Mouse (Mus musculus) liver, embryonic 14.5 days (tissue): ENCODE measurements around the gene Pced1b. TPM values are rescaled to one million over a fixed set of nuclear protein-coding genes. Genes with fewer than 3 reads are reported as not detected.

Experiments
- ATAC-seq: fragments of 200-750 bp; cut with Nextera tagmentation; 2 replicates; pipeline ENCODE4 v1.8.0; 2017; ENCODE audit warnings: moderate number of reproducible peaks, mild to moderate bottlenecking, moderate library complexity; ENCODE audit not compliant: insufficient read depth
- DNase-seq, 3 experiments: peaks; one replicate each; pipeline ENCODE4 v3.0.0-alpha.2; 2012 to 2013; ENCODE audit warnings: low read depth in 3 of 3, low spot score in 3 of 3
- H3K27ac ChIP-seq: fragments of 300-500 bp; sonication (generic); 2 replicates; pipeline ENCODE4 v1.5.1; 2014; ENCODE audit warnings: moderate library complexity, mild to moderate bottlenecking, control low read depth, inconsistent platforms
- H3K27me3 ChIP-seq: fragments of 300-500 bp; sonication (generic); 2 replicates; pipeline ENCODE4 v1.6.1; 2014; ENCODE audit warnings: mild to moderate bottlenecking, low read length, moderate library complexity; ENCODE audit not compliant: control insufficient read depth, insufficient read depth
- H3K36me3 ChIP-seq: fragments of 300-500 bp; sonication (generic); replicated peaks from 2 replicates; pipeline ENCODE4 v1.6.1; 2014; ENCODE audit warnings: low read depth; ENCODE audit not compliant: control insufficient read depth, insufficient read depth
- H3K4me1 ChIP-seq, 2 experiments: fragments of 200-500 bp in 1 of 2; fragments of 300-500 bp in 1 of 2; sonication (generic) in 1 of 2; replicated peaks; 2 replicates each; pipeline ENCODE4 v1.6.1; 2012 to 2014; ENCODE audit warnings: antibody characterized with exemption in 1 of 2, inconsistent platforms in 1 of 2, low read length in 1 of 2; ENCODE audit not compliant: control insufficient read depth in 2 of 2, insufficient read depth in 2 of 2
- H3K4me2 ChIP-seq: fragments of 300-500 bp; sonication (generic); 2 replicates; pipeline ENCODE4 v1.6.1; 2014; ENCODE audit warnings: low read depth, mild to moderate bottlenecking, control low read depth, moderate library complexity
- H3K4me3 ChIP-seq, 2 experiments: fragments of 200-500 bp in 1 of 2; fragments of 300-500 bp in 1 of 2; sonication (generic) in 1 of 2; 2 replicates each; pipeline ENCODE4 v1.5.1; 2012 to 2014; ENCODE audit warnings: low read depth in 2 of 2, low read length in 2 of 2, mild to moderate bottlenecking in 2 of 2, control low read depth in 1 of 2, inconsistent platforms in 1 of 2, moderate library complexity in 1 of 2; ENCODE audit not compliant: insufficient read depth in 1 of 2
- H3K9ac ChIP-seq: fragments of 300-500 bp; sonication (generic); replicated peaks from 2 replicates; pipeline ENCODE4 v1.6.1; 2014; ENCODE audit warnings: mild to moderate bottlenecking, control low read depth, moderate library complexity
- H3K9me3 ChIP-seq: fragments of 300-500 bp; sonication (generic); 2 replicates; pipeline ENCODE4 v1.6.1; 2016; ENCODE audit warnings: low read length, mixed read lengths; ENCODE audit not compliant: control insufficient read depth
- CTCF ChIP-seq: IDR thresholded peaks from 2 replicates; pipeline ENCODE4 v1.5.1; 2016; ENCODE audit warnings: antibody characterized with exemption, low read depth, control low read depth
- EP300 ChIP-seq: IDR thresholded peaks from 2 replicates; pipeline ENCODE4 v1.6.1; 2016; ENCODE audit warnings: antibody characterized with exemption, low read depth
- WGBS: fragments of 180-500 bp; shearing (Covaris S2); extraction: QIAGEN DNeasy Blood & Tissue Kit; methylation state at CpG from one replicate; pipeline ENCODE4 v1.1.7; 2014; ENCODE audit not compliant: insufficient replicate concordance; 5-methylcytosine and 5-hydroxymethylcytosine counted together
- polyA plus RNA-seq, 2 experiments: library from polyadenylated mRNA; depleted of rRNA in 1 of 2; stranded (reverse) in 1 of 2; unstranded in 1 of 2; fragments of >200 nt; fragmentation: Nextera tagmentation in 1 of 2; extraction: Ambion mirVana in 1 of 2; gene quantifications; 2 replicates each; pipeline versions ENCODE4 v1.2.1 to v1.2.3; 2012 to 2014

Gene Pced1b
- polyA plus RNA-seq, 2 experiments: 5.7 to 8.2 TPM

GRCm38 (mm10) chr15:97311211-97311610, 64.3 kb downstream of the Pced1b start:
- Histone ChIP-seq H3K9me3 (no peaks in the 10 kb centered on the region), H3K36me3 (no peaks in the 10 kb centered on the region), H3K9ac (no peak overlapping the region), H3K27me3 (no peaks in the 10 kb centered on the region), H3K4me2 (no peak overlapping the region), H3K27ac (no peak overlapping the region), H3K4me1 (no peaks in the 10 kb centered on the region), H3K4me3 (no peak overlapping the region)
- TF ChIP-seq CTCF (no peak), EP300 (no peak)
- 51% methylated on average over 7 of the region's 7 CpGs for WGBS
- DNase-seq: no peak
- no peak for ATAC-seq

- Histone ChIP-seq H3K27ac (no peak overlapping the region), H3K9me3 (no peaks in the 10 kb centered on the region), H3K4me1 (no peaks in the 10 kb centered on the region), H3K36me3 (no peaks in the 10 kb centered on the region), H3K4me3 (no peak overlapping the region), H3K9ac (no peak overlapping the region), H3K27me3 (no peaks in the 10 kb centered on the region), H3K4me2 (no peak overlapping the region)
- DNase-seq (peak in 1 of 3 experiments; percentile 11), ATAC-seq (no peak)
- TF ChIP-seq EP300: no peak
- no peak for TF ChIP-seq CTCF
- 17% methylated on average over 8 of the region's 8 CpGs for WGBS
These were observed 65.0 kb downstream of the Pced1b start for GRCm38 (mm10) chr15:97311937-97312336.

- no peak for ATAC-seq
These were observed 68.0 kb downstream of the Pced1b start for GRCm38 (mm10) chr15:97314720-97315421.

GRCm38 (mm10) chr15:97315422-97315757, 68.5 kb downstream of the Pced1b start:
- no peak overlapping the region for H3K9ac ChIP-seq
- no peaks in the 10 kb centered on the region for H3K27me3 ChIP-seq
- 43% methylated on average over 9 of the region's 9 CpGs for WGBS
- ATAC-seq (no peak), DNase-seq (no peak)
- H3K36me3 ChIP-seq: no peaks in the 10 kb centered on the region
- H3K9me3 ChIP-seq: no peaks in the 10 kb centered on the region
- H3K4me3 ChIP-seq: no peak overlapping the region
- no peak overlapping the region for H3K4me2 ChIP-seq
- no peak overlapping the region for H3K27ac ChIP-seq
- TF ChIP-seq CTCF (no peak), EP300 (no peak)
- H3K4me1 ChIP-seq: no peaks in the 10 kb centered on the region

More at GRCm38 (mm10) chr15:97314720-97315421, 68.0 kb downstream of the Pced1b start:
- H3K27me3 ChIP-seq: no peaks in the 10 kb centered on the region
- H3K4me1 ChIP-seq: no peaks in the 10 kb centered on the region
- no peak for DNase-seq
- H3K9ac ChIP-seq: no peak overlapping the region
- H3K4me3 ChIP-seq: no peak overlapping the region
- no peaks in the 10 kb centered on the region for H3K9me3 ChIP-seq
- H3K36me3 ChIP-seq: no peaks in the 10 kb centered on the region
- no peak overlapping the region for H3K4me2 ChIP-seq
- TF ChIP-seq CTCF (no peak), EP300 (no peak)
- no peak overlapping the region for H3K27ac ChIP-seq
- WGBS: 68% methylated on average over 14 of the region's 14 CpGs

- Histone ChIP-seq H3K36me3 (no peaks in the 10 kb centered on the region), H3K27ac (no peak overlapping the region), H3K9me3 (no peaks in the 10 kb centered on the region), H3K4me3 (no peak overlapping the region), H3K9ac (no peak overlapping the region), H3K4me2 (no peak overlapping the region), H3K27me3 (no peaks in the 10 kb centered on the region), H3K4me1 (no peaks in the 10 kb centered on the region)
- 79% methylated on average over 21 of the region's 21 CpGs for WGBS
- DNase-seq (no peak), ATAC-seq (no peak)
- no peak for TF ChIP-seq CTCF
- no peak for TF ChIP-seq EP300
These were observed 71.6 kb downstream of the Pced1b start for GRCm38 (mm10) chr15:97318365-97319001.
